Mouse (Mus musculus): ENCODE measurements around the gene Ros1.

DNA sequence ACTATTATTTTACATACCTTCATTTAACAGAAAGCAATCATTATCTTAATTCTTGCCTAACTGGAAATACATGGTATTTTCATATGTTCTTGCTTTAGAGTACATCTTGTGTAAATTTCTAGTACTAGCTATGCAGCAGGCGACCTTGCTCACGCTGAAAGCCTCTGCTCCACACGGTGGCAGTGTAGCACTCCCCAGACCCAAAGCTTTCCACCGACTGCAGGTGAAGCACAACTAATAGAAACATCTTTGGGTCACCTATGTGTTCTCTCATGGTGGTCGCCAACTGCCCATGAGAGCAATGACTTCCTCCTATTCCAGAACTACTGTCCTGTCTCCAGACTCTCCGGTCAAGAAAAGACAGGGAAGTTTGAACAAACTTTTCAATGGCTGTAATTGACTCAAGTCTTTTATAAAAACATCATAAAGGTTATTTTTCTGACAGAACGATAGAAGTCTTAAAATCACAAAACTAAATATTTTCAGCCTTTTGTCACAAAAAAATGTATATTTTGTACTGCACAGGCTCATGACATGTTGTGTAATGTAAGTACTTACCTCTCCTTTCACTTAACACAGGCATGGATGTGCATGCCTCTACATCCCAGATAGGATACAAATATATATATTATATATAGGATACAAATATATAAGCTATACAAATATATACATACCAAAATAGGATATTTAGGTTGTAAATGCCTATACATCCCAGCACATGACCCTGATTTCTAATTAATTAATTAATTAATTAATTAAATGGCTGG, 21.9 kb upstream of the Ros1 start:
- TF ChIP-seq ZC3H11A (IDR thresholded peaks at IDR 0.05; ENCODE audit: low read depth, low read length) = no peak
- peak; percentile 24 to 85; a peak in 3 of 4 replicates for TF ChIP-seq CTCF (conservative IDR thresholded peaks at IDR 0.05 in 1 of 2, IDR thresholded peaks at IDR 0.05 in 1 of 2; ENCODE audit: low read depth in 2 of 2, low read length in 2 of 2)
- no peak for TF ChIP-seq TCF12 (IDR thresholded peaks at IDR 0.05; ENCODE audit: low read depth, low read length)
- no peak for TF ChIP-seq POLR2A (IDR thresholded peaks at IDR 0.05; ENCODE audit: low read depth, low read length)
- TF ChIP-seq EP300 (IDR thresholded peaks at IDR 0.05; ENCODE audit: low read length) = no peak
- no peak for TF ChIP-seq ZNF384 (IDR thresholded peaks at IDR 0.05; ENCODE audit: low read depth, low read length)
- TF ChIP-seq SMC3 (IDR thresholded peaks at IDR 0.05; ENCODE audit: low read depth, low read length) = peak; percentile 90
- TF ChIP-seq SIN3A (IDR thresholded peaks at IDR 0.05; ENCODE audit: low read length) = no peak
- TF ChIP-seq MYC (IDR thresholded peaks at IDR 0.05; ENCODE audit: low read depth, low read length) = no peak

All from CH12.LX (cell line).